Mouse (Mus musculus): ENCODE data around the gene Ephx4. TPM values are rescaled to one million over a fixed set of nuclear protein-coding genes. Genes with fewer than 3 reads are reported as not detected.

Ephx4 gene
- polyA plus RNA-seq, 1 experiment: 0.12 TPM

DNA sequence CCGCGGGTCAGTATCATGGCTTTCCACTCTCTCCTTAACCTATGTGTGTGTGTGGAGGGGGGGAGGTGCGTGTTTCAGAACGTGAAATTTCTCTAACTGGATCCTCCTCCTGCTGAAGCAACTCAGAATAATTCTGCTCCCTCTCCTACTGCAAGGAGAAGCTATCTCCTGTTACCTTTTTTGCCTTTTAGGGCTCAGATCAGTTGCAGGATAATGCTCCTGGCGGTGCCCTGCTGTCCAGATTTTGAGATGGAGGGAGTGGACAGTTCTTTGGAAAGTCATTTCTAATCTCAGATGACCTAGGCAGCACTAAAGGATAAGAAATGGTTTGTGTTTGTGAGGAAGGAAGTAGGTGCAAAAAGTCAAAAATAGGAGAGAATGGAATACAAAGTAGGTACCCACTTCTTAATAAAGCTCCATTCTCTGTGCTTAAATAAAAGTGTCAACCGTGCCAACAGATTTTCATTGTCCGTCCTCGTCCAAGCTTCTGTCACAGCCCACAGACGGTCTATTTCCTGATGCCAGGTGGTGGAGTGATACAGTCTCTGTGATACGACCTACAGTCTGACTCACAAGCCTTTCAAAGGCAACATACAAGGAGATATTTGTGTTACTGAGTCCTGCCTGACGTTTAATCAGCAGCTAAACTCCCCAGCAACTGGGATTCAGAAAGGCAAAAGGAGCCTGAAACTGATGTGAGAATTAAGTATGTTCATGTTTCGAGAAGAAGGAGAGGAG lies 1.6 kb downstream of the Ephx4 start:
- no peak for DNase-seq (ENCODE audit: low read depth in 1 of 2, low spot score in 2 of 2)
- Histone ChIP-seq H3K4me3 (ENCODE audit: extremely low read depth, insufficient read depth, insufficient read length) (peak overlapping the region; percentile 41; the same call in 1 of the 2 replicates), H3K27me3 (ENCODE audit: control insufficient read depth, insufficient read depth, low read length) (peaks cover 9% of the 10 kb centered on the region), H3K27ac (ENCODE audit: insufficient read depth, low read length) (no peak overlapping the region), H3K4me1 (ENCODE audit: control insufficient read depth, insufficient read depth, insufficient read length) (peaks cover 4% of the 10 kb centered on the region), H3K36me3 (ENCODE audit: control insufficient read depth, insufficient read depth, low read length) (no peaks in the 10 kb centered on the region)
- 34% methylated on average over 12 of the region's 12 CpGs for WGBS
- TF ChIP-seq POLR2A (IDR thresholded peaks at IDR 0.05; ENCODE audit: low read depth, low read length) (no peak), CTCF (IDR thresholded peaks at IDR 0.05; ENCODE audit: extremely low read depth, insufficient read depth, insufficient read length, insufficient replicate concordance) (no peak)

DNA sequence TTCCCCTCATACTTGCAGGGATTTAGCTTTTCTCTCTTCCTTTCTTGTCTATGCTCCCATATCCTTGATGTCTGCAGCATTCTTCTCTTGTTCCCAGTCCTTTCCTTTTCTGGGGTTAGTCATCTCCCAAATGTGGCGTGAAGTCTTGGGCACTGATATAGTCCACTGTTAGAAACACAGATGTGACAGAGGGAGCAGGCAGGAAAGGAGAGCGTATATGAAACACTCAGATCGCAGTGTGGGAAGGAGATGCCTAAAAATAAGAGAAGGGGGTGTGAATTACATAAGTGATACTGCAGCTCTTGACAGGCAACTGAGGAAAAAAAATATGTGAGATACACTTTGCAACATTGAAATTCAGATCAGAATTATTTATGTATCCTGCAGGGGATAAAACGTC lies 2.8 kb downstream of the Ephx4 start:
- peaks cover 4% of the 10 kb centered on the region for H3K4me1 ChIP-seq (ENCODE audit: control insufficient read depth, insufficient read depth, insufficient read length)
- 94% methylated on average over 4 of the region's 4 CpGs for WGBS
- no peak overlapping the region for H3K4me3 ChIP-seq (ENCODE audit: extremely low read depth, insufficient read depth, insufficient read length)
- DNase-seq (ENCODE audit: low read depth in 1 of 2, low spot score in 2 of 2): no peak
- no peaks in the 10 kb centered on the region for H3K36me3 ChIP-seq (ENCODE audit: control insufficient read depth, insufficient read depth, low read length)
- TF ChIP-seq POLR2A (IDR thresholded peaks at IDR 0.05; ENCODE audit: low read depth, low read length): no peak
- no peak for TF ChIP-seq CTCF (IDR thresholded peaks at IDR 0.05; ENCODE audit: extremely low read depth, insufficient read depth, insufficient read length, insufficient replicate concordance)
- no peak overlapping the region for H3K27ac ChIP-seq (ENCODE audit: insufficient read depth, low read length)
- peaks cover 9% of the 10 kb centered on the region for H3K27me3 ChIP-seq (ENCODE audit: control insufficient read depth, insufficient read depth, low read length)

DNA sequence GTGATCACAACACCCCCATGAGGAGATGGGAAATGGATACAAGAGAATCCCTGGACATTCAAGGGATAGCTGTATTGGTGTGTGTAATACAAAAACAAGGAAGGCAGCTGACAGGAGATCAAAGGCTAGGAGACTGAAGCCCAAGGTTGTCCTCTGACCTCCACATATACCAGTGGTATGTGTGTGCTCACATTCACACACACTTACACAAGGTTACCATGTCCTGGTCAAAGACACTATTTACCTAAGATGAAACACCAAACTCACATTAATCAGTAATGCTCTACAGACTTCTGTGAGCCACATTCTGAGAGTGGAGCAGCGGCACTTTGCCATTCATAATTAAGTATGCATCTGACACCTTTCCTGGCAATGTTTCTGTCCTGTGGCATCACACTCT lies 7.8 kb downstream of the Ephx4 start:
- no peaks in the 10 kb centered on the region for H3K36me3 ChIP-seq (ENCODE audit: control insufficient read depth, insufficient read depth, low read length)
- H3K27ac ChIP-seq (ENCODE audit: insufficient read depth, low read length): no peak overlapping the region
- H3K4me1 ChIP-seq (ENCODE audit: control insufficient read depth, insufficient read depth, insufficient read length): no peaks in the 10 kb centered on the region
- no peaks in the 10 kb centered on the region for H3K27me3 ChIP-seq (ENCODE audit: control insufficient read depth, insufficient read depth, low read length)
- DNase-seq (ENCODE audit: low read depth in 1 of 2, low spot score in 2 of 2): no peak
- WGBS: 93% methylated on average over 1 of the region's 1 CpGs
- no peak overlapping the region for H3K4me3 ChIP-seq (ENCODE audit: extremely low read depth, insufficient read depth, insufficient read length)
- TF ChIP-seq POLR2A (IDR thresholded peaks at IDR 0.05; ENCODE audit: low read depth, low read length) (no peak), CTCF (IDR thresholded peaks at IDR 0.05; ENCODE audit: extremely low read depth, insufficient read depth, insufficient read length, insufficient replicate concordance) (no peak)

DNA sequence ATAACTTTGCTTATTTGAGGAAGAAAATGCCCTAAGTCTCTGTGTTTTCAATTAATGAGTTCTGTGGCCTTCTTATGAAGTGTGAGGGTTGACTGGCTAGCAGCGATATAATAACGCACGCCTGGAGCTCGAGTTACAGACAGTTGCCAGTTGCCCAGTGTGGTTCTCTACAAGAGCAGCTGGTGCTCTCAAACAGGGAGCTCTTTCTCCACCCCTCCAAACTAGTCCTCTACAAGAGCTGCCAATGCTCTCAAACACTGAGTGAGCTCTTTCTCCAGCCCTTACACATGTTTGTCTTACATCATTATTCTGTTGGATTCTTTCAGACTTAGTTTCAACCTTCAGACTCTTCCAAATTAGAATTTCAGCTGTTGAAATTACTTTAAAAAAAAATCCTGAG lies 8.8 kb downstream of the Ephx4 start:
- H3K27me3 ChIP-seq (ENCODE audit: control insufficient read depth, insufficient read depth, low read length): no peaks in the 10 kb centered on the region
- WGBS: 84% methylated on average over 4 of the region's 4 CpGs
- no peaks in the 10 kb centered on the region for H3K4me1 ChIP-seq (ENCODE audit: control insufficient read depth, insufficient read depth, insufficient read length)
- H3K4me3 ChIP-seq (ENCODE audit: extremely low read depth, insufficient read depth, insufficient read length): no peak overlapping the region
- no peak overlapping the region for H3K27ac ChIP-seq (ENCODE audit: insufficient read depth, low read length)
- TF ChIP-seq POLR2A (IDR thresholded peaks at IDR 0.05; ENCODE audit: low read depth, low read length) (no peak), CTCF (IDR thresholded peaks at IDR 0.05; ENCODE audit: extremely low read depth, insufficient read depth, insufficient read length, insufficient replicate concordance) (no peak)
- no peaks in the 10 kb centered on the region for H3K36me3 ChIP-seq (ENCODE audit: control insufficient read depth, insufficient read depth, low read length)
- DNase-seq (ENCODE audit: low read depth in 1 of 2, low spot score in 2 of 2): no peak

DNA sequence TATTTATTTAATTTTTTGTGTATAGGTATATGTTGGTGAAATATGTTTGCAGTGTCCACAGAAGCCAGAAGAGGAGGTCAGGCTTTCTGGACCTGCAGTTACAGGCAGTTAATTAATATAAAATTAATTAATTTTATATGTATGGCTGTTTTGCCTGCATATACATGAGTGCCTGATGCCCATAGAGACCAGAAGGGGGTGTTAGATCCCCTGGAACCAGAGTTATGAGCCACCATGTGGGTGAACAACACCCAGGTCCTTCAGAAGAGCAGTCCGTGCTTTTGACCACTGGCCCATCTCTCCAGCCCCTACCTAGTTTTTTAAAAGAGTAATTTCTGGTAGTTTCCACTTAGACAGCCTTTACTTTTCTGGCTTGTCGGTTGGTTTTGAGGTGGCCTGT lies 9.7 kb downstream of the Ephx4 start:
- Histone ChIP-seq H3K36me3 (ENCODE audit: control insufficient read depth, insufficient read depth, low read length) (no peaks in the 10 kb centered on the region), H3K4me3 (ENCODE audit: extremely low read depth, insufficient read depth, insufficient read length) (no peak overlapping the region), H3K27me3 (ENCODE audit: control insufficient read depth, insufficient read depth, low read length) (no peaks in the 10 kb centered on the region), H3K4me1 (ENCODE audit: control insufficient read depth, insufficient read depth, insufficient read length) (no peaks in the 10 kb centered on the region), H3K27ac (ENCODE audit: insufficient read depth, low read length) (no peak overlapping the region)
- TF ChIP-seq POLR2A (IDR thresholded peaks at IDR 0.05; ENCODE audit: low read depth, low read length) (no peak), CTCF (IDR thresholded peaks at IDR 0.05; ENCODE audit: extremely low read depth, insufficient read depth, insufficient read length, insufficient replicate concordance) (no peak)
- no peak for DNase-seq (ENCODE audit: low read depth in 1 of 2, low spot score in 2 of 2)
- WGBS: 89% methylated on average over 2 of the region's 2 CpGs

DNA sequence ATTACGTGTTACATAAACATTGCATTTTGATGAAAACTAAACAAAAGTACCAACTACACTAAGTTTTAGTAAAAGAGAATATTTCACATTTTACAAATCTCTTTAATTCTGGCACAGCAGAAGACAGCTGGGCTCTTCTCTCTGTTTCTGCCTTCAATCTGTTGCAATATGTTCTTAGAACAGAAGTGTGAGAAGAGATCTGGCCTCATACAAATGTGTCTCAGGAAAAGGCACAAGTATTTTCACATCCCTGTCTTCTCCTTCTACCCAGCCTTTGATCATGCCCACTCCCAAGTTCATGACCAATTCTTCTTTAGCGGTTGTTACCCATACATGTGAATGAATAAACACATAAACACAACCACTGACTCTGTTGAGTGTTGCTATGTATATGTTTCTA lies 12.6 kb downstream of the Ephx4 start:
- Histone ChIP-seq H3K27me3 (ENCODE audit: control insufficient read depth, insufficient read depth, low read length) (no peaks in the 10 kb centered on the region), H3K4me1 (ENCODE audit: control insufficient read depth, insufficient read depth, insufficient read length) (no peaks in the 10 kb centered on the region), H3K27ac (ENCODE audit: insufficient read depth, low read length) (no peak overlapping the region), H3K36me3 (ENCODE audit: control insufficient read depth, insufficient read depth, low read length) (no peaks in the 10 kb centered on the region), H3K4me3 (ENCODE audit: extremely low read depth, insufficient read depth, insufficient read length) (no peak overlapping the region)
- WGBS: 89% methylated on average over 2 of the region's 2 CpGs
- TF ChIP-seq CTCF (IDR thresholded peaks at IDR 0.05; ENCODE audit: extremely low read depth, insufficient read depth, insufficient read length, insufficient replicate concordance) (no peak), POLR2A (IDR thresholded peaks at IDR 0.05; ENCODE audit: low read depth, low read length) (no peak)
- DNase-seq (ENCODE audit: low read depth in 1 of 2, low spot score in 2 of 2): no peak

DNA sequence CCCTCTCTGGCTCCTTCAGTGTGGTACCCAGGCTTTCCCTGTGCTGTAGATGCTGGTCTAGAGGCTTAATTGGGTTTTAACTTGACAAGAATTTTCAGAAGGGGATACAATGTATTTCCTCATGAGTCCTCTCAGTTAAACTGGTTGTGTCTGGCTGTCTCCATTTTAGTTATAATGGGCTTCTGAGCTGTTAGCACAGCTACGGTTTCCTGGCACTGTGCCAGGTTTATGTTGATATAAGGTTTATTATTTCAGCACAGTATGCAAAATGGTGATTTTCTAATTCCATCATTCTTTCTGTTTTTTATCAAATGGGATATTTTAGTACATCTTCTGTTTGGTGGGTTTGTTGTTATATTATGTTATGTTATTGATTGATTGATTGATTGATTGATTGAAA lies 19.1 kb downstream of the Ephx4 start:
- no peak for TF ChIP-seq CTCF (IDR thresholded peaks at IDR 0.05; ENCODE audit: extremely low read depth, insufficient read depth, insufficient read length, insufficient replicate concordance)
- TF ChIP-seq POLR2A (IDR thresholded peaks at IDR 0.05; ENCODE audit: low read depth, low read length): no peak
- no peaks in the 10 kb centered on the region for H3K4me1 ChIP-seq (ENCODE audit: control insufficient read depth, insufficient read depth, insufficient read length)
- no peaks in the 10 kb centered on the region for H3K36me3 ChIP-seq (ENCODE audit: control insufficient read depth, insufficient read depth, low read length)
- H3K27me3 ChIP-seq (ENCODE audit: control insufficient read depth, insufficient read depth, low read length): no peaks in the 10 kb centered on the region
- DNase-seq (ENCODE audit: low read depth in 1 of 2, low spot score in 2 of 2): no peak
- H3K4me3 ChIP-seq (ENCODE audit: extremely low read depth, insufficient read depth, insufficient read length): no peak overlapping the region
- H3K27ac ChIP-seq (ENCODE audit: insufficient read depth, low read length): no peak overlapping the region
- 51% methylated on average over 1 of the region's 1 CpGs for WGBS

All from spleen, adult 2 months (tissue).